12 mouse cellular contexts compared by ENCODE assay signal in genomic region chr1:53063921-53064320, GRCm38 (mm10). TPM values are rescaled to one million over a fixed set of nuclear protein-coding genes. Genes with fewer than 3 reads are reported as not detected.
"Had no signal": no experiment of that assay in that cellular context is flagged by ENCODE, and none has a peak within 500 bp of the region (broad histone marks: within the 10 kb centered on the region; RNA-seq: fewer than 3 reads in every experiment).

No protein-coding gene starts in this region.

- DNase-seq: liver, postnatal 0 days; lung, adult 2 months; lung, postnatal 14 days; lung, postnatal 36 days; right cerebral cortex, postnatal 14 days; spleen, adult 18-20 months; thymus, adult 18-20 months; thymus, postnatal 14 days; thymus, postnatal 36 days had no signal

RNA-seq across cellular contexts. Expression of gene Mstn, which starts 2.5 kb away (rescaled TPM):
- total RNA-seq: megakaryocyte progenitor cell, adult 5-6 weeks; monocyte, adult 5-6 weeks; neutrophil, adult 5-6 weeks had no signal
